Mouse (Mus musculus) cerebellum, adult 18-20 months (tissue): ENCODE measurements around the gene Naa80.

ENCODE experiments used
- DNase-seq, 2 experiments: peaks; one replicate each; pipeline ENCODE4 v3.0.0; 2021

Naa80 gene

GRCm38 (mm10) chr9:107578587-107578986 is at the start of gene Naa80:
Gene Naa80, plus strand, starts transcription at chr9:107578887.
- DNase-seq: no peak

DNA sequence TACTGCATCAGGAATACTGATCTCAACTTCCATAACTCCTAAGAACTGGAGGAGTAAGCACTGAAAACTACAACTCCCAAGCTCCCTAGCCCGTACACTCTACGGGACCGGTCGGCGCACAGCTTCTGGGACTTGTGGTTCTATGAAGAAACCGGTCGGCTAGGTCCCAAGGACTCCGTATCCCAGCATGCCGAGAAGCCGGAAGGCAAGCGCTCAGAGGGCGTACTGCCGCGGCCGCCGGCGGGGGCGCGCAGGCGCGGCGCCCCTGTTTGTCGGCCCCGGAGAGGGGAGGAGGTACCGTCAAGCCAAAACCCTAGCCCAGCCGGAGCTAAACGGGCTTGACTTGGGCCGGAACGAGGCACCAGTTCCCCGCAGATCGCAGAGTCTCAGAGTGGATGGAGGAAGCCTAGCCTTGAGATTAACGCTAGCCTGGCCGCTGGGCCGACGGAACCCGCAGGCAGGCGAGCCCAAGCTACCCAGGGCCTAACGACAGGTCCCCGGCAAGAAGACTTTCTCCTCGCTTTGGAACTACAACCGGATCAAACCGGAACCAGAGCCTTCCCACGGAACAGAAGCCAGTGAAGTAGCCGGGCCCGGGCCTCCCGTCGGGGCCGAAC is 44.8 kb upstream of the Naa80 start, which contains the start of gene Tmem115:
Gene Tmem115 (plus strand): TSS at position 155 of the 617 bp plus-strand sequence.
- peak; percentile 90 to 97 for DNase-seq

- peak in 1 of 2 experiments; percentile 44 for DNase-seq
Observed at GRCm38 (mm10) chr9:107534408-107535202, 44.1 kb upstream of the Naa80 start.

DNA sequence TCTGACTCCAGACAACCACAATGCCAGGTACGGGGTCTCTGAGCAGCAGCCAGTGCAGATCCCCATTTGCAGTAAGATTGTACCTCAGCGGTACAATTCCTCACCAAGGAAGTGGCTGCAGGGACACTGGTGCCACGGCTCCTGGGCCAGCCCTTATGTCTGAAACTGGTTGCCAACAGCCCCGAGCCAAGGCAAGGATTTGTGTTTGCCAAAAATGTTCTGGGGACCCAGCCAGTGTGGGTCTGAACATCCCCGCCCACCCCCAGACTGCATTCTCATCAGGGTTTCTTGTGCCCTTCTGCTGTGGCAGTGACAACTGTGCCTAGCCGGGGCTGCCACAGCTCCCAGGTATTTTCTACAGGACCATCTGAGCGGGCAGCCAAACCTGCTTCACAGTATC is 40.5 kb upstream of the Naa80 start:
- DNase-seq: no peak

- DNase-seq: no peak
Observed at GRCm38 (mm10) chr9:107538711-107539110, 40.0 kb upstream of the Naa80 start.

- no peak for DNase-seq
Observed at GRCm38 (mm10) chr9:107539940-107540339, 38.7 kb upstream of the Naa80 start.

DNA sequence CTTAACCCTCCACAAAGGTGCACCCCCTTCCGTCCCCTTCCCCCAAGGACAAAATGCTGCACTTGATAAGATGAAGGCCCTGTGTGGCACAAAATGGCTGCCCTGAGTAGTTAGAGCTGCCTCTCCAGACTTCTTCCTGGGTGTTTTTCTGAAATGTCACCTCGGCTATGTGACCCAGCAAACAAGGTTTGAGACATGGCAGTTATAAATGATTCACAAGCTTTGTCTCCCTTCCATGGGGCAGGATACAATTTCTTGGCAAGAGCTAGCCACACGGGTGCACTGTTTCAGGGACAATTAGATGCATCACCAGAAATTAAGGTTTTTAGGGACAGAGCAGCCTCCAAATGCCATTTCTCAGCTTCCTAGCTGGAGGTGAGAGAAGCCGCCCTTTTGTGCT is 38.3 kb upstream of the Naa80 start:
- DNase-seq: no peak

DNA sequence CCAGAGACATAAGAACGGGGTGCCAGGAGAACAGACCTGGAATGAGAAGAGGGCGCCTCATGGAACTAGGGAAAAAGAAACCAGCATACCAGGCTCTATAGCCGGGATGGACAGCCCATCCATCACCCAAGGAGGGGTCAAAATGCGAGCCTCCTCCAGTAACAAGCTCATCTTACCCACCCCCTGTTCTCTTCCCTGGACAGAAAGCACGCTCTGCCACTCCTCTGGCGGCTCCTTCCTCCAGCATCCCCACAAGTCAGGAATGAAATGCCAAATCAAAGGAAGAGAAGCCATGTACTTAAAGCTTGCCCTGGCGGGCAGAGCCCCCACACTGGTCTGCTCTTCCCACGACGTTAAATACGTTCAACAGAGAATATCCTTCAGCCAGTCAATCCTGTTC is 37.7 kb upstream of the Naa80 start:
- DNase-seq: no peak

DNA sequence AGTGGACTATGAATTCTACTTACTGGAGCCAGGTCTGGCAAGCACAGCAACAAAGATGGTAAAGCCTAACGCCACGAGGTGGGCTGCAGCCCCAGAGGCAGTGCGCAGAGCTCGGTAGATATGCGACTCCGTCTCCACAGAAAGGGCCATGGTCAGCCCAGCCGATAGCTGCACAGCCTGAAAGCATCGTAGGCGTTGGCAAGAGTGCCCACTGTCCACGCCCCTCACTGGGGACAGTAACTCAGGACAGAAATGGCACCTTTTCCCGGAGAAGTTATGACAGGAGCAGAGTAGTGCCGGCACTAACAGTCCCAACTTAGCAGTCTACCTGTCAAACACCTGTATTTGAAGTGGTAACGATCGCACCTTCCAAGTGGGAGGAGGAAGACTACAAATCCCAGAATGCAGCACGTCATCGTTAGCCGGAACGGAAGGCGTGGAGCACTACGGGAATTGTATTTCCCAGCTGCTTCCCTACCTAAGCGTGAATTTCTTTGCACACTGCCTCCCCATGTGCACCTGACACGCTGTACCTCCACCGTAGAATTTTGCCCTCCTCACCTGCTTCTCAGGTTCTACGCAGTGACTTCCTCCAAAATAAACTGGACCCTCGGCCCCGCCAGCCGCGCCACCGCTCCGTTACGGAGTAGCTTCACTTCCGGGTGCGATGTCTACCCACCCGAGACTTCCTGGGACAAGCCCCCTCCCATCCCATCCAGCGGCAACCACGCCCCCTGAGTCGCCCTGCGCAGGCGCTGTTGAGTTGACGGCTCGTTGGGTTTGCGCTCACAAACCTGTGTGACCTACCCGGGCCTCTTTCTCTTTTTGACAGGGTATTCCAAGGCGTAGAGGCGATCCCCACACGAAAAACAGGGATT is 37.0 kb upstream of the Naa80 start, which contains the start of the genes Cyb561d2 and Nprl2:
Gene Cyb561d2 (minus strand): TSS at position 720 of the 878 bp plus-strand sequence.
Gene Nprl2 (plus strand): TSS at position 753 of the 878 bp plus-strand sequence.
- peak; percentile 93 to 94 for DNase-seq

- no peak for DNase-seq
Observed at GRCm38 (mm10) chr9:107542352-107542686, 36.4 kb upstream of the Naa80 start.

GRCm38 (mm10) chr9:107542721-107543120 is 36.0 kb upstream of the Naa80 start:
- DNase-seq: no peak

GRCm38 (mm10) chr9:107543299-107543698 is 35.4 kb upstream of the Naa80 start:
- no peak for DNase-seq

DNA sequence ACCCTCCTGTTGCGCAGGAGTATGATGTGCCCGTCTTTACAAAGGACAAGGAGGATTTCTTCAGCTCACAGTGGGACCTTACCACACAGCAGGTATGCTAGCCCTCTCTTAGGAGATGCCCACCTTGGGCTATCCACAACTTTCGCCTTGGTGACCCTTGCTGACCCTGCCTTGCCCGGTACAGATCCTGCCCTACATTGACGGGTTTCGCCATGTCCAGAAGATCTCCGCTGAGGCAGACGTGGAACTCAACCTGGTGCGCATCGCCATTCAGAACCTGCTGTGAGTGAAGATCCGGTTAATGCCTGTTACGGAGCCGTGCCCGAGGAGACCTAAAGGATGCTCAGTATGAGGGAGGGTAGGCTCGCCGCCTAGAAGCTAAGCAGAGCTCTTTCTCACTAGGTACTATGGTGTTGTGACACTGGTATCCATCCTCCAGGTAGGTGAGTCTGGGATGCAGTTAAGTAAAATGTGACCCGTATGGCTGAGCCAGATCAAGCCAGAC is 34.4 kb upstream of the Naa80 start:
- DNase-seq: no peak

- DNase-seq: no peak
Observed at GRCm38 (mm10) chr9:107544729-107545128, 34.0 kb upstream of the Naa80 start.

GRCm38 (mm10) chr9:107545199-107545598 is 33.5 kb upstream of the Naa80 start:
- DNase-seq: peak in 1 of 2 experiments; percentile 18

DNA sequence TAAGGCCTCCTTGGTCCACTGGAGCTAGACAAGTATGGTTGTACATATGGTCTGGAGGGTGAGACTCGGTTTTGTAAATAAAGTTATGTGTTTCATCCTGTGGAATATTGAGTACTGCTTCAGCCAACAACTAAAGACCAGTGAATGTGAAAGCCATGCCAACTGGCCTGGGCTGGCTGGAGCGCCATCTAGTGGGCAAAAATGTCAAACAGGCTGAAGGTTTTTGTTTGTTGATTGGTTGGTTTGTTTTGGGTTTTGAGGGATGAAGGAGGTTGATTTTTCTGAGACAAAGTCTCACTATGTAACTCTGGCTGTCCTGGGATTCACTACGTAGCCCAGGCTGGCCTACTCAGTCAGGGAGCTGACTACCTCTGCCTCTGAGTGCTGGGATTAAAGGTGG is 33.1 kb upstream of the Naa80 start:
- peak; percentile 74 to 85 for DNase-seq

GRCm38 (mm10) chr9:107547026-107547425 is 31.7 kb upstream of the Naa80 start, which contains the start of gene Zmynd10:
Gene Zmynd10, plus strand, starts transcription at chr9:107547298.
- DNase-seq: peak in 1 of 2 experiments; percentile 44

DNA sequence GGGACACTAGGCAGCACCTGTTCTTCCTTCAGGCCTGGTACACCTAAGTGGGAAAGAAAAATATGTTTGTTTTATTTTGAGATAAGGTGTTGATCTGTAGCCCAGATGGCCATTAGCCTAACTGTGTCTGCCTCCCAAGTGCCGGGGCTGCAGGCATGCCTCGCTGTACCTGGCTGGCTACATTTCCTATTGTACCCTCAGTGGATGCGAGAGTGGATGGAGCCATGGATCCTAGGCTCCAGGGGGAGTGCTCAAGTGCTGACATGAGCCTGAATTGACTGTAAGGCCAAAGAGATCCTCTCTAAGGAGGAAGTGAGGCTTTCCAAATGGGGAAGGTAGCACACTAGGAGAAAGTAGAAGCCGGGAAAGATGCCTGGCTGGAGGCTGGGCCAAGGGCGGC is 30.7 kb upstream of the Naa80 start:
- DNase-seq: no peak

- DNase-seq: no peak
Observed at GRCm38 (mm10) chr9:107548820-107549219, 29.9 kb upstream of the Naa80 start.

DNA sequence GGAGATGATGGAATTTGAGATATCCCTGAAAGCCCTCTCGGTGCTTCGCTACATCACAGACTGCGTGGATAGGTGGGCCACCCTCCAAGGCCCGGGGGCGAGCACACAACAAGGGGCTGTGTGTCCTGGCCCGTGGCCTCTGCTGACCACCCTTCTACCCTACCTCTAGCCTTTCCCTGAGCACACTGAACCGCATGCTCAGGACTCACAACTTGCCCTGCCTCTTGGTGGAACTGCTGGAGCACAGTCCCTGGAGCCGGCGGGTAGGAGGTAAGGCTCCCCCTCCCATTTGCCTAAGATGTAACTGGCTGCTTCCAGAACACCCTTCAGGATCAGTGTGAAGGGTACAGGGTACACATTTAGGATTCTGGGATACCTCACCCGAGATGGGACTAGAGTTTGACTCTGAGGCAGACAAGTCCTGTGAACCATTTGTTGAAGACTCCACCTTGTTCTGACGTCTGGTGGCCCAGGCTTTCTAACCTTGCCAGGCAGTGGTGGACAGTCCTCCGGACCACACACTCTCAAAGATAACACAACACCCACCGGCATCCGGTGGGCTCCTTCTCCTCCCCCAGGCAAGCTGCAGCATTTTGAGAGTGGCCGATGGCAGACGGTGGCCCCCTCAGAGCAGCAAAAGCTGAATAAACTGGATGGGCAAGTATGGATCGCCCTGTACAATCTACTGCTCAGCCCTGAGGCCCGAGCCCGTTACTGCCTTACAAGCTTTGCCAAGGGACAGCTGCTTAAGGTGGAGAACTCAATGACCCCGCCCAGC is 29.2 kb upstream of the Naa80 start:
- no peak for DNase-seq

GRCm38 (mm10) chr9:107550491-107551116 is 28.1 kb upstream of the Naa80 start:
- no peak for DNase-seq
